Mouse (Mus musculus): ENCODE results near the gene Nif3l1. TPM values are rescaled to one million over a fixed set of nuclear protein-coding genes. Genes with fewer than 3 reads are reported as not detected.

The Nif3l1 gene
- polyA plus RNA-seq, 1 experiment from 2014 or later, result 36.2 TPM

DNA sequence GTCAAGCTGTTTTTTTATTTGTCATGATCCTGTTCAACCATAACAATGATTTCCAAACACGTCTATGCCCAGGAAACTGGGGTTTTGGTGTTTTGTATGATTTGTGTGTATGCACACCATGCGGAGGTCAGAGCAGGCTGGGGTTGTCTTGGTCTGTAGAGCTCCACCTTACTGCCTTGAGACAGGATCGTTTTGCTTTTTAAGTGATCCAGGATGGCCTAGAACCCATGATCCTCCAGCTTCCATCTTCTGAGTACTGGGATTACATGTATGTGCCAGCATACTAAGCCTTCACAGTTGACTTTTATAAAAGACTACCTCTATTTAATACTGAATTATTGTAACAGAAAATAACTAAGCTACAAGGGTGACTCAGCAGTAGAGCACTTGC is 34.8 kb upstream of the Nif3l1 start:
- no peaks in the 10 kb centered on the region for H3K4me1 ChIP-seq (ENCODE audit: control insufficient read depth, insufficient read depth, low read length)
- H3K9me3 ChIP-seq (replicated peaks; ENCODE audit: control insufficient read depth, low read length), result no peaks in the 10 kb centered on the region
- H3K27me3 ChIP-seq (ENCODE audit: control insufficient read depth, insufficient read depth, low read length), result no peaks in the 10 kb centered on the region
- H3K36me3 ChIP-seq (ENCODE audit: control insufficient read depth, insufficient read depth, low read length), result peaks cover 30% of the 10 kb centered on the region
- WGBS, result 81% methylated on average over 3 of the region's 3 CpGs
- no peak overlapping the region for H3K4me2 ChIP-seq (ENCODE audit: low read depth, low read length)
- H3K27ac ChIP-seq (ENCODE audit: low read length), result no peak overlapping the region
- no peak overlapping the region for H3K4me3 ChIP-seq (replicated peaks; ENCODE audit: low read length)
- no peak for ATAC-seq (ENCODE audit: insufficient read depth, low FRiP score)
- no peak overlapping the region for H3K9ac ChIP-seq (ENCODE audit: low read length)

DNA sequence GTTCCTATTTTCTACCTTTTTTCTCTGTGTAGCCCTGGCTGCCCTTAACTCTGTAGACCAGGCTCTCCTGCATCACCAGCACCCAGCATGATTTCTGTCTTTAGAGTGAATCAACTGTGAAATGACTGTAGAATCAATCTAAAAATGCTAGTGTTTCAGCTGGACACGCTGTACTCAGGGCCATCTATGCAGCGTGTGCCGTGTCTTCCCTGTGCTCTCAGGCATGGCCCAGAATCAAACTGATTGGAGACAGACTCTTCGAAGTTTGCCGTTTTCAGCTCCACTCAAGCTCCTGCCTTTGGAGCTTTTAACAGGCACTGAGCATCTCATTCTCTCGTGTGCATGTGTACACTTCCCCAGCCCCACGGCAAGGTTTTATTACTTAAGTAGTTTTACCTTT is 34.2 kb upstream of the Nif3l1 start:
- 88% methylated on average over 7 of the region's 7 CpGs for whole genome bisulfite sequencing
- Histone ChIP-seq H3K27me3 (ENCODE audit: control insufficient read depth, insufficient read depth, low read length) (no peaks in the 10 kb centered on the region), H3K4me1 (ENCODE audit: control insufficient read depth, insufficient read depth, low read length) (no peaks in the 10 kb centered on the region), H3K4me3 (replicated peaks; ENCODE audit: low read length) (no peak overlapping the region), H3K27ac (ENCODE audit: low read length) (no peak overlapping the region), H3K4me2 (ENCODE audit: low read depth, low read length) (no peak overlapping the region), H3K9ac (ENCODE audit: low read length) (no peak overlapping the region), H3K9me3 (replicated peaks; ENCODE audit: control insufficient read depth, low read length) (no peaks in the 10 kb centered on the region), H3K36me3 (ENCODE audit: control insufficient read depth, insufficient read depth, low read length) (peaks cover 33% of the 10 kb centered on the region)
- no peak; the same call in 1 of the 2 replicates for ATAC-seq (ENCODE audit: insufficient read depth, low FRiP score)

GRCm38 (mm10) chr1:58415442-58415841 is 29.5 kb upstream of the Nif3l1 start:
- Histone ChIP-seq H3K9ac (ENCODE audit: low read length) (no peak overlapping the region), H3K9me3 (replicated peaks; ENCODE audit: control insufficient read depth, low read length) (no peaks in the 10 kb centered on the region), H3K4me3 (replicated peaks; ENCODE audit: low read length) (no peak overlapping the region), H3K4me2 (ENCODE audit: low read depth, low read length) (no peak overlapping the region), H3K36me3 (ENCODE audit: control insufficient read depth, insufficient read depth, low read length) (peaks cover 68% of the 10 kb centered on the region), H3K27ac (ENCODE audit: low read length) (no peak overlapping the region), H3K4me1 (ENCODE audit: control insufficient read depth, insufficient read depth, low read length) (peaks cover 3% of the 10 kb centered on the region; the same call in 1 of the 2 replicates), H3K27me3 (ENCODE audit: control insufficient read depth, insufficient read depth, low read length) (no peaks in the 10 kb centered on the region)
- no peak for ATAC-seq (ENCODE audit: insufficient read depth, low FRiP score)
- WGBS, result 32% methylated on average over 1 of the region's 1 CpGs

DNA sequence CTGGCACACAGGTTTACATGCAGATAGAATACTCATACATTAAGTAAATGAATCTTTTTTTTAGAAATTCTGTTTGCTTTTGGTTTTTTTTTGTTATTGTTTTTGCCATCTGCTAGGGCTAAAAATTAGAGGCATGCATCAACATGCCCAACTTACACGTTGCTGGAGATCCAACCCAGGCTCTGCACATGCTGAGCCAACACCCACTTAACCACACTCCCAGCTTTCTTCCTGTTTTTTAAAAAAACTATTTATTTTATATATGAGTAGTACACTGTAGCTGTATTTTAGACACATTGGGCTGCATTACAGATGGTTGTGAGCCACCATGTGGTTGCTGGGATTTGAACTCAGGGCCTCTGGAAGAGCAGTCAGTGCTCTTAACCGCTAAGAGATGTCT is 28.9 kb upstream of the Nif3l1 start:
- H3K27me3 ChIP-seq (ENCODE audit: control insufficient read depth, insufficient read depth, low read length), result no peaks in the 10 kb centered on the region
- H3K4me3 ChIP-seq (replicated peaks; ENCODE audit: low read length), result no peak overlapping the region
- H3K27ac ChIP-seq (ENCODE audit: low read length), result no peak overlapping the region
- no peak overlapping the region for H3K4me2 ChIP-seq (ENCODE audit: low read depth, low read length)
- ATAC-seq (ENCODE audit: insufficient read depth, low FRiP score), result no peak
- H3K9me3 ChIP-seq (replicated peaks; ENCODE audit: control insufficient read depth, low read length), result no peaks in the 10 kb centered on the region
- H3K4me1 ChIP-seq (ENCODE audit: control insufficient read depth, insufficient read depth, low read length), result peaks cover 5% of the 10 kb centered on the region; the same call in 1 of the 2 replicates
- H3K36me3 ChIP-seq (ENCODE audit: control insufficient read depth, insufficient read depth, low read length), result peaks cover 70% of the 10 kb centered on the region
- WGBS, result 74% methylated on average over 2 of the region's 2 CpGs
- H3K9ac ChIP-seq (ENCODE audit: low read length), result no peak overlapping the region

DNA sequence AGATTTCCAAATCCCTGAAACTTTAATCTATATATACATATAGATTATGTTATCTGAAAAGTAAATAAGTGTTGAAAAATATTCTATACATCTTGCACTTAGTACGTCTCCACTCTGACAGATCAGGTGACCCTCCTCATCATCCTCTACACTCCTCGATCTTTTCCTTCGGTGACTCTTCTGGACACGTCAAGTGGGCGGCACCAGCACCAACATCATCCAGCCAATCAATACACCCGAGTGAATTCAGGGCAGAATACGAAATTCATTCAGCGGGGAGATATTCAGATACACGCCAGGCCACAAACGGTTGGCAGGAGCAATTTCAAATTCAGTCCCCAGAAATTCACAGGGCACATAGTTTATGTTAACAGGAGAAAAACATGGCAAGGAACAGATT is 24.9 kb upstream of the Nif3l1 start:
- Histone ChIP-seq H3K4me1 (ENCODE audit: control insufficient read depth, insufficient read depth, low read length) (peaks cover 16% of the 10 kb centered on the region), H3K36me3 (ENCODE audit: control insufficient read depth, insufficient read depth, low read length) (peaks cover 49% of the 10 kb centered on the region), H3K27me3 (ENCODE audit: control insufficient read depth, insufficient read depth, low read length) (no peaks in the 10 kb centered on the region), H3K4me3 (replicated peaks; ENCODE audit: low read length) (no peak overlapping the region), H3K9me3 (replicated peaks; ENCODE audit: control insufficient read depth, low read length) (no peaks in the 10 kb centered on the region), H3K9ac (ENCODE audit: low read length) (no peak overlapping the region), H3K27ac (ENCODE audit: low read length) (no peak overlapping the region), H3K4me2 (ENCODE audit: low read depth, low read length) (no peak overlapping the region)
- no peak for ATAC-seq (ENCODE audit: insufficient read depth, low FRiP score)
- WGBS, result 72% methylated on average over 10 of the region's 10 CpGs

DNA sequence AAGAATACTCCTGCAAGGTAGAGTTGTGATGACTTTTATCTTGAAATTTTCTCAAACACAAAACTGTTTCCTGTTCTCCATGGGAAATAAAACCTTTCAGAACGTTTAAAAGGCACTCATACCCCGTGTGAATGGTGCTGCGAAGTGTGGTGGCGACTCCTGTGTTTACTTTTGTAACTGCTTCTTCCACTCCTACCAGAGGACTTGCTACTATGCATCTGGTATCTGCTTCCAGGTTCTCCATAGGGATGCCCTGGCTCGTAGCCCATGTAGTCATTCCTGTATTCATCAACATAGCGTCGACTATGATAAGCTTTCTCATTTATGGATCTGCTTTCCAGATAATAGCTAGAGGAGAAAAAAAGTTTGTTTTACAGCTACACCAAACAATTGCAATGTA is 24.0 kb upstream of the Nif3l1 start:
- ATAC-seq (ENCODE audit: insufficient read depth, low FRiP score), result no peak
- Histone ChIP-seq H3K4me3 (replicated peaks; ENCODE audit: low read length) (no peak overlapping the region; the same call in 1 of the 2 replicates), H3K9me3 (replicated peaks; ENCODE audit: control insufficient read depth, low read length) (no peaks in the 10 kb centered on the region), H3K4me1 (ENCODE audit: control insufficient read depth, insufficient read depth, low read length) (peaks cover 16% of the 10 kb centered on the region), H3K4me2 (ENCODE audit: low read depth, low read length) (0 out of 2 replicates have a peak overlapping the region, but pooled peaks have one; percentile 16), H3K27me3 (ENCODE audit: control insufficient read depth, insufficient read depth, low read length) (no peaks in the 10 kb centered on the region), H3K36me3 (ENCODE audit: control insufficient read depth, insufficient read depth, low read length) (peaks cover 41% of the 10 kb centered on the region), H3K27ac (ENCODE audit: low read length) (no peak overlapping the region), H3K9ac (ENCODE audit: low read length) (0 out of 2 replicates have a peak overlapping the region, but pooled peaks have one; percentile 13)
- WGBS, result 40% methylated on average over 7 of the region's 7 CpGs

- Histone ChIP-seq H3K4me2 (ENCODE audit: low read depth, low read length) (peak overlapping the region; percentile 77), H3K27ac (ENCODE audit: low read length) (peak overlapping the region; percentile 99), H3K36me3 (ENCODE audit: control insufficient read depth, insufficient read depth, low read length) (peaks cover 26% of the 10 kb centered on the region), H3K9ac (ENCODE audit: low read length) (peak overlapping the region; percentile 100), H3K9me3 (replicated peaks; ENCODE audit: control insufficient read depth, low read length) (no peaks in the 10 kb centered on the region), H3K4me3 (replicated peaks; ENCODE audit: low read length) (peak overlapping the region; percentile 98), H3K4me1 (ENCODE audit: control insufficient read depth, insufficient read depth, low read length) (peaks cover 16% of the 10 kb centered on the region), H3K27me3 (ENCODE audit: control insufficient read depth, insufficient read depth, low read length) (no peaks in the 10 kb centered on the region)
- ATAC-seq (ENCODE audit: insufficient read depth, low FRiP score), result no peak
- 2% methylated on average over 13 of the region's 13 CpGs for WGBS
These were observed 22.1 kb upstream of the Nif3l1 start for GRCm38 (mm10) chr1:58422879-58423278.

DNA sequence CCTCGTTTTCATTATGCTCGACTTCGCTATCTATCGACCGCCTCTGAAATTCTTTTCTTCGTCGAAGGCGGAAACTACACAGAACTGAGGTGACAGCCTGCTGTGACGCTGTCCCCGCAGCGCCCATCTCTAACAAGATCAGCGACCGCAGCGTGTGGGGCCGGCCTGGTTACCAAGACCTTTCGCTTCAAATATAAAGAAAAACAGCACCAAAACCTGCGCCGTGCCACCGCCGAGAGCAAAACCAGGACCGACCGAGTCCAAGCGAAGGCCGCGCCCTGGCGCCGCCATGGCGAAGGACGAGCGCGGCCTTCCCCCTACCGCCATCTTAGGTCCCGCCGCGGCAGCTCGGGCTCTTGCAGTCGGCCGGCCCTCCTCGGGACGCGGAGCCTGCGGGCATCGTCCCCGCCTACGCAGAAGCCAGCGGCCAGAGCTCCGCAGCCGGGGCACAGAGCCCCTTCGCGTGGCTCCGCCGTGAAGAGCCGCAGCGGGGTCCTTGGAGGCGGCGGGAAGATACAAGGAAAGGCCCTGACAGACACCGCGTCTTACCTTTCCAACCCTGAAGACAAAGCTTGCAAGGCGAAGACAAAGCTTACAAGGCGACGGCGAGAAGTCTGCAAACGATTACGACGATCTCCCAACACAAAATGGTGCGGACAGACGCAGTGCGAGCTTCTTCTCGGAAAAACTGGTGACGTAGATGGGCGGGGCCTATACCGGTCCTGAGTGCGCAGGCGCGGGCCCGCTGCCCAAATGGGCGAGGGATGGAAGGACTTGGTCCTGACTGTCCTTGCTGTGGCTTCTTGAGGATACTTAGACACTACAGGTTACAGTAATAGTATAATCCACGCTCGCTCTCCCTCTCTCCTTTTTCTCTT is 21.3 kb upstream of the Nif3l1 start, which contains the start of gene Clk1:
Gene Clk1, minus strand, starts transcription at position 696 of the 878 bp plus-strand sequence.
- under 1% methylated on average over 79 of the region's 79 CpGs for WGBS
- Histone ChIP-seq H3K9ac (ENCODE audit: low read length) (peak within 1 kb of the TSS; percentile 100), H3K4me3 (replicated peaks; ENCODE audit: low read length) (peak within 1 kb of the TSS; percentile 98), H3K9me3 (replicated peaks; ENCODE audit: control insufficient read depth, low read length) (no peaks in the 10 kb centered on the region), H3K27me3 (ENCODE audit: control insufficient read depth, insufficient read depth, low read length) (no peaks in the 10 kb centered on the region), H3K4me1 (ENCODE audit: control insufficient read depth, insufficient read depth, low read length) (peaks cover 16% of the 10 kb centered on the region), H3K27ac (ENCODE audit: low read length) (peak within 1 kb of the TSS; percentile 99), H3K36me3 (ENCODE audit: control insufficient read depth, insufficient read depth, low read length) (peaks cover 20% of the 10 kb centered on the region), H3K4me2 (ENCODE audit: low read depth, low read length) (peak within 1 kb of the TSS; percentile 77)
- ATAC-seq (ENCODE audit: insufficient read depth, low FRiP score), result peak; percentile 98

DNA sequence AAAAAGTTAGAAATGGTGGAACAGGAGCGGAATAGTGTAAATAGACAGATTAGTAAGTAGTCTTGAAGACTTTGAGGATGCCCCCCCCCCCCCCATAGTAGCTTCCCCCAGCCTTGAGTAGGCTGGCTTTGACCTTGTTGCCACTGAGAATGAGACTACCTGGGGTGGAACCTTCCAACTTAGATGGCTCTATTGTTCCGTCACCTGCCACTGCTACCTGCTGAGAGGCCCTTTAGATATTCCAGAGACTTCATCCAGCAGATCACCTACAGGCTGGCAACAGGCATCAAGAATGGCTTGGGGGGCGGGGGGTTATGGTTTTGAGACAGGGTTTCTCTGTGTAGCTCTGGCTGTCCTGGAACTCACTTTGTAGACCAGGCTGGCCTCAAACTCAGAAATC is 20.4 kb upstream of the Nif3l1 start:
- H3K9me3 ChIP-seq (replicated peaks; ENCODE audit: control insufficient read depth, low read length), result no peaks in the 10 kb centered on the region
- no peak for ATAC-seq (ENCODE audit: insufficient read depth, low FRiP score)
- no peak overlapping the region for H3K4me3 ChIP-seq (replicated peaks; ENCODE audit: low read length)
- no peak overlapping the region for H3K27ac ChIP-seq (ENCODE audit: low read length)
- H3K4me2 ChIP-seq (ENCODE audit: low read depth, low read length), result no peak overlapping the region
- WGBS, result 82% methylated on average over 3 of the region's 3 CpGs
- peaks cover 16% of the 10 kb centered on the region for H3K4me1 ChIP-seq (ENCODE audit: control insufficient read depth, insufficient read depth, low read length)
- peaks cover 13% of the 10 kb centered on the region for H3K36me3 ChIP-seq (ENCODE audit: control insufficient read depth, insufficient read depth, low read length)
- no peaks in the 10 kb centered on the region for H3K27me3 ChIP-seq (ENCODE audit: control insufficient read depth, insufficient read depth, low read length)
- H3K9ac ChIP-seq (ENCODE audit: low read length), result no peak overlapping the region

Data from stomach, embryonic 16.5 days (tissue).